Mouse (Mus musculus): ENCODE data around the gene Mrgprh. TPM values are rescaled to one million over a fixed set of nuclear protein-coding genes. Genes with fewer than 3 reads are reported as not detected.

The Mrgprh gene
- polyA plus RNA-seq, 1 experiment = 0.05 TPM

DNA sequence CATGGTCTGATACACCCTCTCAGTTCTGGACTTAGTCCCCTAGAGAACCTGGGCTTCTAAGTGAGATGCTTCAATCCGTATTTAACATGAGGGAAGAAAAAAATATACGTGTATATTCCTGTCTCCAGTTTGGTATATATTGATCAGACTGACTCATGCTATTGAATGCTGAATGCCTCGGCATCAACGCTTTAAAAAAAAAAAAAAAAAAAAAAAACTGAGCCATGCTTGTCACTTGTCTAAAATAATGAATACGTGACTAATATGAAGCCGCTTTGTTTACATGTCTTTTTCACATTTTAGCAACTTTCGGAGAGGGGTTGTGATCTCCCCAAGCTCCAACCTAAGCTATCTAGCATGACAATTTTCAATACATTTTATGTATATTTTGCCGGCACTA is 34.6 kb downstream of the Mrgprh start:
- 87% methylated on average over 8 of the region's 8 CpGs for WGBS
- no peak for DNase-seq (ENCODE audit: low read depth, low spot score)

DNA sequence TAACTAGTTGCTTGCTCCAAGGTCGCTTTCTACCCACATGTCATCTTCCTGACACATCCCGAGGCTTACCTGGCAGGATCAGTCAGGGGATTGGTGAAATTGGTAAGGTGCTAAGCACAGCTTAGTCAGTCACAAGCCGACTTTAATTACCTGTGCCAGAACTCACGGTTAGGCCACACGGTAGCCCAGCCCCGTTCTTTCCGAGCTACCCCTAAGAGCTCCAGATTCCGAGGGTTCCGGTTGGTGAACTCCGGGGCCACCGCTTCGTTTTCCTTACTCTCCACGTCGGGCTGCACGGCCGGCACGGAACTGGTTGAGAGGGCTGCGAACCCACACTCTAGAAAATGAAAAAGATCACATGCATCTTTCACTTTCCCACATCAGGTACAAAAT is 39.6 kb downstream of the Mrgprh start, which contains the start of gene Tcp1:
TSS of gene Tcp1 (plus strand) at position 214 of the 393 bp plus-strand sequence.
- WGBS = under 1% methylated on average over 18 of the region's 18 CpGs
- no peak for DNase-seq (ENCODE audit: low read depth, low spot score)

- DNase-seq (ENCODE audit: low read depth, low spot score) = peak; percentile 97
- WGBS = under 1% methylated on average over 56 of the region's 56 CpGs
Measured at GRCm38 (mm10) chr17:12915881-12916583, 40.2 kb downstream of the Mrgprh start, which contains the start of gene Mrpl18. Gene Mrpl18 (minus strand): TSS chr17:12916345.

GRCm38 (mm10) chr17:12916588-12917380 is 41.0 kb downstream of the Mrgprh start:
- no peak for DNase-seq (ENCODE audit: low read depth, low spot score)
- under 1% methylated on average over 40 of the region's 40 CpGs for WGBS

- 86% methylated on average over 1 of the region's 1 CpGs for WGBS
- DNase-seq (ENCODE audit: low read depth, low spot score) = no peak
Measured at GRCm38 (mm10) chr17:12921073-12921472, 45.2 kb downstream of the Mrgprh start.

GRCm38 (mm10) chr17:12925001-12925400 is 49.2 kb downstream of the Mrgprh start:
- no peak for DNase-seq (ENCODE audit: low read depth, low spot score)
- 86% methylated on average over 3 of the region's 3 CpGs for WGBS

DNA sequence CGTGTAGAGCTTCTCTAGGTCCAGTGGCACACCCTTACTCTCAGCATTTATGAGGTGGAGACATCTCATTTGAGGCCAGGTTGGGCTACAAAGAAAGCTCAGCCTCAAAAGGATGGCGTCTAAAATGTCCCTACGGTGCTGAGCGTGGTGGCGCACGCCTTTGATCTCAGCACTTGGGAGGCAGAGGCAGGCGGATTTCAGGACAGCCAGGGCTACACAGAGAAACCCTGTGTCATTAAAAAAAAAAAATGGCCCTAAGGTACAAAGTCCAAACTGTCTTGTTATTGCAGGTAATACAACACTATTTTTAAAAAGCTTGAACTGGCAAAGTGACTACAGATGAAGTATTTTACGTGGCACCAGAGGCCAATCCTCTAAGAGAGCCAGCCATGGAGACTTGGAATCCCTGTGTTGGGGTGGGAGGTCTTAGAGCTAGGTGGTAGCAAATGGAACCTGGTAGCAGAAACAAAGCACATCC is 49.9 kb downstream of the Mrgprh start:
- DNase-seq (ENCODE audit: low read depth, low spot score) = no peak
- 77% methylated on average over 8 of the region's 8 CpGs for WGBS

Other genes with a start within 250 kb of the Mrgprh start
- 36.3 and 50.9 TPM in 2 replicates for gene Slc22a1, start 200.2 kb upstream of the Mrgprh start, polyA plus RNA-seq (2012; rRNA removed)
- gene Igf2r, start 106.4 kb upstream of the Mrgprh start, polyA plus RNA-seq (2012; rRNA removed) = 10.3 and 17.9 TPM in 2 replicates
- not detected in 2 replicates for gene Mas1, start 7.9 kb upstream of the Mrgprh start, polyA plus RNA-seq (2012; rRNA removed)
- gene Pnldc1, start 34.2 kb downstream of the Mrgprh start, polyA plus RNA-seq (2012; rRNA removed) = 0.79 and 1.1 TPM in 2 replicates
- 56.8 and 58.7 TPM in 2 replicates for gene Tcp1, start 39.7 kb downstream of the Mrgprh start, polyA plus RNA-seq (2012; rRNA removed)
- gene Mrpl18, start 40.3 kb downstream of the Mrgprh start, polyA plus RNA-seq (2012; rRNA removed) = 35.1 and 38.9 TPM in 2 replicates
- 0.10 and 0.19 TPM in 2 replicates for gene Acat3, start 64.6 kb downstream of the Mrgprh start, polyA plus RNA-seq (2012; rRNA removed)
- gene Acat2, start 84.7 kb downstream of the Mrgprh start, polyA plus RNA-seq (2012; rRNA removed) = 17.0 and 20.3 TPM in 2 replicates
- gene Wtap, start 118.1 kb downstream of the Mrgprh start, polyA plus RNA-seq (2012; rRNA removed) = 18.0 and 20.8 TPM in 2 replicates
- 156 and 214 TPM in 2 replicates for gene Sod2, start 130.8 kb downstream of the Mrgprh start, polyA plus RNA-seq (2012; rRNA removed)
- gene Gpr31b, start 176.3 kb downstream of the Mrgprh start, polyA plus RNA-seq (2012; rRNA removed) = 0.73 and 2.2 TPM in 2 replicates
- not detected in 2 replicates for gene Tcp10b, start 185.1 kb downstream of the Mrgprh start, polyA plus RNA-seq (2012; rRNA removed)